Mouse (Mus musculus) cerebellum, adult 2 months (tissue): Measurements from ENCODE around the gene 1700019A02Rik.

ENCODE experiments used
- CTCF ChIP-seq: fragments of 200-500 bp; IDR thresholded peaks from 2 replicates; pipeline ENCODE4 v1.5.1; 2011; ENCODE audit warnings: low read depth, mild to moderate bottlenecking, control low read depth, low read length, moderate library complexity, borderline replicate concordance; ENCODE audit not compliant: insufficient read depth
- POLR2A ChIP-seq: fragments of 200-500 bp; IDR thresholded peaks from 2 replicates; pipeline ENCODE4 v1.6.1; 2011; ENCODE audit warnings: low read length, control low read depth, borderline replicate concordance; ENCODE audit not compliant: insufficient read depth

DNA sequence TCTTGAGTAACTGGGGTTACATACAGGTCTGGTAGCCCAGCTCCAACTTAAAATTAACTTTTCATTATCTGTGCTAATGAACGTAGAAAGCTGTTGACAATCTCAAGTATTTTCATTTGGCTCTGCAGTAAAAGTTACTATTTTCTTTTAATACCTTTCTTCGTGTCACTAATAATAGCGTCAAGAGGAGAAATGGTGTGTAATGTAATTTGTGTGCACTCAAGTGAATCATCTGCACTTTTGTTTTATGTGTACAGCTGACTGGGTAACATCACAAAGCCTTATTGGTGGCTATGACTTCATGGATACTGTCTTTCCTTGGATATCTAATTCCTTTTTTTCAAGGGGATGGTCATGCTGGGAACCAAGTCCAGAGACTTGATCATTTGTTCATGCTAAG is 1.1 kb downstream of the 1700019A02Rik start:
- TF ChIP-seq CTCF (no peak), POLR2A (no peak)
